Mouse (Mus musculus): ENCODE measurements around the gene Fkrp. TPM values are rescaled to one million over a fixed set of nuclear protein-coding genes. Genes with fewer than 3 reads are reported as not detected.

Gene Fkrp
- polyA plus RNA-seq (2017; shearing (Covaris generic)), result 19.9 TPM

GRCm38 (mm10) chr7:16816475-16817122 is at the start of gene Fkrp:
TSS of gene Fkrp (minus strand) at chr7:16816732.

GRCm38 (mm10) chr7:16842645-16843063 is 26.1 kb upstream of the Fkrp start, which contains the start of gene Prkd2:
TSS of gene Prkd2 (plus strand) at chr7:16842902.

GRCm38 (mm10) chr7:16815351-16815941 is 1.1 kb downstream of the Fkrp start, which contains the start of gene Strn4:
TSS of gene Strn4 (plus strand) at chr7:16815889.

GRCm38 (mm10) chr7:16780825-16781554 is 35.5 kb downstream of the Fkrp start, which contains the start of gene Slc1a5:
TSS of gene Slc1a5 (plus strand) at chr7:16781340.

Other genes with a start within 250 kb of the Fkrp start
- 6.0 TPM for gene Arhgap35, start 201.7 kb downstream of the Fkrp start, polyA plus RNA-seq (2017; shearing (Covaris generic))
- gene Ceacam15, start 141.0 kb downstream of the Fkrp start, polyA plus RNA-seq (2017; shearing (Covaris generic)), result not detected
- not detected for gene Ceacam9, start 94.8 kb downstream of the Fkrp start, polyA plus RNA-seq (2017; shearing (Covaris generic))
- 83.6 TPM for gene Ap2s1, start 78.3 kb downstream of the Fkrp start, polyA plus RNA-seq (2017; shearing (Covaris generic))
- 289 TPM for gene Slc1a5, start 35.4 kb downstream of the Fkrp start, polyA plus RNA-seq (2017; shearing (Covaris generic))
- 61.7 TPM for gene Strn4, start 843 bp downstream of the Fkrp start, polyA plus RNA-seq (2017; shearing (Covaris generic))
- gene Prkd2, start 26.2 kb upstream of the Fkrp start, polyA plus RNA-seq (2017; shearing (Covaris generic)), result 119 TPM
- 0.25 TPM for gene Dact3, start 58.6 kb upstream of the Fkrp start, polyA plus RNA-seq (2017; shearing (Covaris generic))
- not detected for gene Gng8, start 75.1 kb upstream of the Fkrp start, polyA plus RNA-seq (2017; shearing (Covaris generic))
- 0.34 TPM for gene Ptgir, start 89.8 kb upstream of the Fkrp start, polyA plus RNA-seq (2017; shearing (Covaris generic))
- gene Calm3, start 107.4 kb upstream of the Fkrp start, polyA plus RNA-seq (2017; shearing (Covaris generic)), result 87.7 TPM
- not detected for gene Pnmal2, start 128.0 kb upstream of the Fkrp start, polyA plus RNA-seq (2017; shearing (Covaris generic))
- not detected for gene Pnmal1, start 142.9 kb upstream of the Fkrp start, polyA plus RNA-seq (2017; shearing (Covaris generic))
- 1.2 TPM for gene Gm42372, start 166.4 kb upstream of the Fkrp start, polyA plus RNA-seq (2017; shearing (Covaris generic))
- 0.10 TPM for gene Ccdc8, start 176.0 kb upstream of the Fkrp start, polyA plus RNA-seq (2017; shearing (Covaris generic))
- gene Ppp5c, start 211.2 kb upstream of the Fkrp start, polyA plus RNA-seq (2017; shearing (Covaris generic)), result 77.8 TPM
- 0.46 TPM for gene Hif3a, start 245.7 kb upstream of the Fkrp start, polyA plus RNA-seq (2017; shearing (Covaris generic))